Mouse (Mus musculus): ENCODE results near the gene Vstm2a.

GRCm38 (mm10) chr11:16299492-16299891 is 42.0 kb downstream of the Vstm2a start:
- TF ChIP-seq EP300 (IDR thresholded peaks at IDR 0.05; ENCODE audit: low read length) (no peak), CTCF (conservative IDR thresholded peaks at IDR 0.05 in 1 of 2, IDR thresholded peaks at IDR 0.05 in 1 of 2; ENCODE audit: low read depth in 2 of 2, low read length in 2 of 2) (no peak), MYC (IDR thresholded peaks at IDR 0.05; ENCODE audit: low read depth, low read length) (no peak), ELF1 (IDR thresholded peaks at IDR 0.05; ENCODE audit: low read depth, low read length) (no peak), POLR2A (IDR thresholded peaks at IDR 0.05; ENCODE audit: low read depth, low read length) (no peak), TCF12 (IDR thresholded peaks at IDR 0.05; ENCODE audit: low read depth, low read length) (no peak), ZC3H11A (IDR thresholded peaks at IDR 0.05; ENCODE audit: low read depth, low read length) (no peak), MAX (IDR thresholded peaks at IDR 0.05; ENCODE audit: low read length) (no peak), ZNF384 (IDR thresholded peaks at IDR 0.05; ENCODE audit: low read depth, low read length) (no peak), TBP (conservative IDR thresholded peaks at IDR 0.05; ENCODE audit: low read depth, low read length) (no peak), SIN3A (IDR thresholded peaks at IDR 0.05; ENCODE audit: low read length) (no peak), IRF4 (IDR thresholded peaks at IDR 0.05; ENCODE audit: low read depth, low read length) (no peak), KAT2A (IDR thresholded peaks at IDR 0.05; ENCODE audit: insufficient replicate concordance, low read length) (no peak), CHD2 (IDR thresholded peaks at IDR 0.05; ENCODE audit: low read length) (no peak)
